Mouse (Mus musculus) heart, postnatal 0 days (tissue): ENCODE measurements at regions not wholly inside any gene's neighbourhood (a gene's known extent, or its start where the extent isn't known, plus 50 kb on each side); places are given as distances from the start of the nearest gene placed in this dataset.

Source experiments
- ATAC-seq: fragments of 200-750 bp; cut with Nextera tagmentation; 2 replicates; pipeline ENCODE4 v1.8.0; 2017; ENCODE audit warnings: low read depth, moderate number of reproducible peaks, moderate library complexity; ENCODE audit not compliant: insufficient read depth
- DNase-seq: peaks from one replicate; pipeline ENCODE4 v3.0.0-alpha.2; 2016; ENCODE audit warnings: low spot score
- H3K27ac ChIP-seq: fragments of 300-500 bp; sonication (generic); 2 replicates; pipeline ENCODE4 v1.5.1; 2014; ENCODE audit warnings: low read depth, mild to moderate bottlenecking
- H3K27me3 ChIP-seq: fragments of 300-500 bp; sonication (generic); 2 replicates; pipeline ENCODE4 v1.6.1; 2014; ENCODE audit warnings: low read length, mixed read lengths; ENCODE audit not compliant: control insufficient read depth, insufficient read depth
- H3K36me3 ChIP-seq: fragments of 300-500 bp; sonication (generic); replicated peaks from 2 replicates; pipeline ENCODE4 v1.6.1; 2014; ENCODE audit warnings: low read length, mixed read lengths; ENCODE audit not compliant: control insufficient read depth, insufficient read depth
- H3K4me1 ChIP-seq: fragments of 300-500 bp; sonication (generic); 2 replicates; pipeline ENCODE4 v1.6.1; 2014; ENCODE audit warnings: antibody characterized with exemption; ENCODE audit not compliant: control insufficient read depth, insufficient read depth
- H3K4me2 ChIP-seq: fragments of 300-500 bp; sonication (generic); 2 replicates; pipeline ENCODE4 v1.6.1; 2014; ENCODE audit warnings: low read depth, mild to moderate bottlenecking, low read length, moderate library complexity
- H3K4me3 ChIP-seq: fragments of 300-500 bp; sonication (generic); 2 replicates; pipeline ENCODE4 v1.5.1; 2014; ENCODE audit warnings: low read depth, low read length
- H3K9ac ChIP-seq: fragments of 300-500 bp; sonication (generic); replicated peaks from 2 replicates; pipeline ENCODE4 v1.6.1; 2014; ENCODE audit warnings: low read depth, low read length, mixed read lengths
- H3K9me3 ChIP-seq: fragments of 300-500 bp; sonication (generic); replicated peaks from 2 replicates; pipeline ENCODE4 v1.6.1; 2016; ENCODE audit warnings: low read length; ENCODE audit not compliant: control insufficient read depth
- CTCF ChIP-seq: IDR thresholded peaks from 2 replicates; pipeline ENCODE4 v1.5.1; 2016; ENCODE audit warnings: antibody characterized with exemption, control low read depth, low read depth
- EP300 ChIP-seq: IDR thresholded peaks from 2 replicates; pipeline ENCODE4 v1.6.1; 2016; ENCODE audit warnings: antibody characterized with exemption, low read depth
- WGBS: fragments of 180-500 bp; shearing (Covaris S2); extraction: QIAGEN DNeasy Blood & Tissue Kit; methylation state at CpG from one replicate; pipeline ENCODE4 v1.1.7; 2014; 5-methylcytosine and 5-hydroxymethylcytosine counted together

DNA sequence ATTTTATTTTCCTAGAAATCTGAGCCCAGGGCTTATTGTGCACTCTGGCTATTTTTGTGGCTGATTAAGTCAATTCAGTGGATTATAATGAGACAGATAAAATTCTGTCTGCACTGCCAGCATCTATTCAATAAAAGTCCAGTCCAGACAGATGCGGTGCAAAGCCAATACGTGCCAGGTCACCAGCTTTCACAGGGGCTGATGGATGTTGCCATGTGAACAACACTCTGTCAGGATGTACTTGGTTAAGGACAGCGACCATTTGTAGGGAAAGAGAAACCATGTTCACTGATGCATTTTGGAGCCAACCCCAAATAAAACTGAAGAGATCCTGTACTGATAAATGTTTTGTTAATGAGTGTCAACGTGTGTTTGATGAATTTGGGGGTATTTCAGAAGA lies 285.0 kb upstream of the Gnpda2 start:
- Histone ChIP-seq H3K4me1 (no peaks in the 10 kb centered on the region), H3K36me3 (no peaks in the 10 kb centered on the region), H3K27me3 (no peaks in the 10 kb centered on the region), H3K4me3 (no peak overlapping the region), H3K9ac (no peak overlapping the region), H3K9me3 (no peaks in the 10 kb centered on the region), H3K4me2 (no peak overlapping the region), H3K27ac (no peak overlapping the region)
- ATAC-seq (no peak), DNase-seq (no peak)
- 68% methylated on average over 4 of the region's 4 CpGs for WGBS
- TF ChIP-seq CTCF (no peak), EP300 (no peak)

DNA sequence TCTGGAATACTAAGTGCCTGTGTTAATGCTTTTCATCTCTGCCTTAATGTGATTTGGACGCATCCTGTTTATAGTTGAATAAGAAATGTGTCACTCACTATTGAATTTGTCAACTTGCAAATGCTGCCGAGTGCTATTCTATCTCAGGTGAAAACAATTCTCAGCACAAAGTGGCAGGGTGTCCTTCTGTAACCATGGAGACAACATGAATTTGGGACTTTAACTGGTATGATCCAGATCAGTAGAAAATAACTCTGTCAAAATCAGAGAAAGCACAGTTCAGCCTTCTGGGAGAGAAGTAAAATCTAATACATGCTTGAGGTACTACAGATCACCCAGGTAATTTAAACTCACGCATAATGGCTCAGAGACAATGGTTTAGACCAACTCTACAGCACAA lies 270.9 kb upstream of the Gnpda2 start:
- no peak for TF ChIP-seq EP300
- no peak for TF ChIP-seq CTCF
- no peaks in the 10 kb centered on the region for H3K27me3 ChIP-seq
- DNase-seq (no peak), ATAC-seq (no peak)
- H3K4me2 ChIP-seq = no peak overlapping the region
- no peak overlapping the region for H3K9ac ChIP-seq
- no peaks in the 10 kb centered on the region for H3K36me3 ChIP-seq
- 75% methylated on average over 3 of the region's 3 CpGs for WGBS
- no peak overlapping the region for H3K27ac ChIP-seq
- H3K4me1 ChIP-seq = no peaks in the 10 kb centered on the region
- H3K9me3 ChIP-seq = no peaks in the 10 kb centered on the region
- no peak overlapping the region for H3K4me3 ChIP-seq

- no peaks in the 10 kb centered on the region for H3K36me3 ChIP-seq
- ATAC-seq (no peak), DNase-seq (no peak)
- H3K27me3 ChIP-seq = no peaks in the 10 kb centered on the region
- H3K27ac ChIP-seq = no peak overlapping the region
- H3K4me3 ChIP-seq = no peak overlapping the region
- WGBS = 32% methylated on average over 1 of the region's 1 CpGs
- no peak overlapping the region for H3K4me2 ChIP-seq
- TF ChIP-seq EP300 (no peak), CTCF (peak; percentile 40)
- H3K9me3 ChIP-seq = no peaks in the 10 kb centered on the region
- H3K4me1 ChIP-seq = no peaks in the 10 kb centered on the region
- no peak overlapping the region for H3K9ac ChIP-seq
Observed at GRCm38 (mm10) chr5:69844809-69845208, 252.7 kb upstream of the Gnpda2 start.

GRCm38 (mm10) chr5:69837947-69838710 lies 246.0 kb upstream of the Gnpda2 start:
- no peak for DNase-seq
- H3K9me3 ChIP-seq = no peaks in the 10 kb centered on the region
- no peak overlapping the region for H3K4me3 ChIP-seq
- TF ChIP-seq CTCF = no peak
- no peak for TF ChIP-seq EP300
- H3K36me3 ChIP-seq = no peaks in the 10 kb centered on the region
- no peak overlapping the region for H3K27ac ChIP-seq
- WGBS = 72% methylated on average over 7 of the region's 7 CpGs
- H3K4me2 ChIP-seq = no peak overlapping the region
- no peaks in the 10 kb centered on the region for H3K27me3 ChIP-seq
- no peaks in the 10 kb centered on the region for H3K4me1 ChIP-seq
- H3K9ac ChIP-seq = no peak overlapping the region
- no peak for ATAC-seq

GRCm38 (mm10) chr5:69836356-69836755 lies 244.2 kb upstream of the Gnpda2 start:
- 66% methylated on average over 8 of the region's 8 CpGs for WGBS
- no peaks in the 10 kb centered on the region for H3K9me3 ChIP-seq
- no peaks in the 10 kb centered on the region for H3K27me3 ChIP-seq
- DNase-seq (no peak), ATAC-seq (no peak)
- no peak overlapping the region for H3K9ac ChIP-seq
- H3K4me3 ChIP-seq = no peak overlapping the region
- no peaks in the 10 kb centered on the region for H3K36me3 ChIP-seq
- H3K4me1 ChIP-seq = no peaks in the 10 kb centered on the region
- TF ChIP-seq EP300 (no peak), CTCF (no peak)
- no peak overlapping the region for H3K4me2 ChIP-seq
- H3K27ac ChIP-seq = no peak overlapping the region

DNA sequence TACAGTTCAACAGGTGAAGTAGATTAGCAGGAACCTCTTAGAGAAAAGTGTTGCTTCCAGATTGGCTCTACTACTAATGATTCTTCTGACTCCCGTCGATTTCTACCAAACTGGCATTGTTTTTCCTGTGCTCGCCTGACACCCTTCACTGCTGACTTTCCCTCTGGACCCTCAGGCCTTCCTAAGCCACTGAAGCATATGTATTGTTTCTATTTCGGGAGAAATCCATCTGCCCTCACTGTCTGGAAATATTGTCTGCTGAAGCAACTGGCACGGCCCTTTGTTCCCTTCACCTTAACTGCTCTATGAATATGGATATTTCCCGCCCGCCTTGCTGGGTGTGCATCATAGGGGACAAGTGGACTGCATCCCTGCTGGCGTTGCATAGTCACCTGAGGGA lies 243.0 kb upstream of the Gnpda2 start:
- no peaks in the 10 kb centered on the region for H3K27me3 ChIP-seq
- H3K27ac ChIP-seq = no peak overlapping the region
- H3K9me3 ChIP-seq = no peaks in the 10 kb centered on the region
- ATAC-seq (no peak), DNase-seq (no peak)
- TF ChIP-seq CTCF (no peak), EP300 (no peak)
- H3K9ac ChIP-seq = no peak overlapping the region
- H3K4me1 ChIP-seq = no peaks in the 10 kb centered on the region
- 61% methylated on average over 8 of the region's 8 CpGs for WGBS
- H3K36me3 ChIP-seq = no peaks in the 10 kb centered on the region
- H3K4me2 ChIP-seq = no peak overlapping the region
- H3K4me3 ChIP-seq = no peak overlapping the region
